Mouse (Mus musculus) megakaryocyte, adult 5-6 weeks (primary cell): ENCODE results near the gene Gm14698. TPM values are rescaled to one million over a fixed set of nuclear protein-coding genes. Genes with fewer than 3 reads are reported as not detected.
"Not testable (repeated sequence)": the region's sequence is repeated elsewhere in the genome, so short reads cannot be mapped to it uniquely, and the experiment has no call there.

Experiments
- ATAC-seq: 2 replicates; pipeline ENCODE4 v1.8.0; 2016; ENCODE audit warnings: mild to moderate bottlenecking, inconsistent platforms; ENCODE audit not compliant: poor library complexity, severe bottlenecking
- total RNA-seq, 2 experiments: library from RNA; stranded (forward) in 1 of 2; stranded (reverse) in 1 of 2; fragments of 153-499, 151-499 nt in 1 of 2; fragments of 221-1000, 200-1000 nt in 1 of 2; gene quantifications; 2 replicates each; pipeline versions ENCODE4 v1.2.3 to v1.2.4; 2015 to 2017

The Gm14698 gene
- total RNA-seq (2015), result 3.7 and 6.7 TPM in 2 replicates
- 1.9 and 4.3 TPM in 2 replicates for total RNA-seq (2017)

DNA sequence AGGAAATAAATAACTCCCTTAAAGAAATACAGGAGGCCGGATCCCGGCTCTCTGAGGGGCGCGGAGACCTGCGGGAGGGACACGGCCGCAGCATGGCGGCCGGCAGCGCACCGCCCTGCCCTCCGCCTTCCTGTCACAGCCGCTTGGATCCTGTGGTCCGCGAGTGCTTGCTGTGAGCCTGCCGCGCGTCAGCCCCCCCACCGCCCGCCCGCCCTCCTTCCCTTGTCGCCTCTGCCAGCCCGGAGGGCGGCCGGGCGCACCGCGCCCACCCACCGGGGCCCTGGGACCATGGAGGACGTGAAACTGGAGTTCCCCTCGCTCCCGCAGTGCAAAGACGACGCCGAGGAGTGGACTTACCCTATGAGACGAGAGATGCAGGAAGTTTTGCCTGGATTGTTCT, at the start of gene Gm14698:
Gene Gm14698 (plus strand): TSS at position 35 of the 400 bp plus-strand sequence.
- ATAC-seq, result peak; percentile 66; the same call in 1 of the 2 replicates

DNA sequence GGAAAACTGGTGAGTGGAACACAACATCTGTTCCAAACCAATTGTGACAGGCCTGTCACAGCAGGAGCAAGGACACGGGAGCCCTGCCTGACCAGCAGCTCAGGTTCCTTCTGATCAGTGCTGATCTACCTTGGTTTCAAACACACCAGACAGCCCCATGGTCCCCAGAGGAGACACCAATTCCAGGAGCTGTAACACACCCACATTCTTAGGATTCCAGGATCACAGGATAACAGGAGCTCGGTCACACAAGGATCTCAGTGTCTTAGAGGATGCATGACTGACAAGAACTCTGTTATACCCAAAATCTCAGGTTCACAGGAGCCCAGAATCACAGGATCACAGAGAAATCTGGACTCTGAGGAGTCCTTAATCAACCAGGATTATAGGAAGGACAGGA, 444 bp upstream of the Gm14698 start:
- ATAC-seq, result not testable (repeated sequence)

DNA sequence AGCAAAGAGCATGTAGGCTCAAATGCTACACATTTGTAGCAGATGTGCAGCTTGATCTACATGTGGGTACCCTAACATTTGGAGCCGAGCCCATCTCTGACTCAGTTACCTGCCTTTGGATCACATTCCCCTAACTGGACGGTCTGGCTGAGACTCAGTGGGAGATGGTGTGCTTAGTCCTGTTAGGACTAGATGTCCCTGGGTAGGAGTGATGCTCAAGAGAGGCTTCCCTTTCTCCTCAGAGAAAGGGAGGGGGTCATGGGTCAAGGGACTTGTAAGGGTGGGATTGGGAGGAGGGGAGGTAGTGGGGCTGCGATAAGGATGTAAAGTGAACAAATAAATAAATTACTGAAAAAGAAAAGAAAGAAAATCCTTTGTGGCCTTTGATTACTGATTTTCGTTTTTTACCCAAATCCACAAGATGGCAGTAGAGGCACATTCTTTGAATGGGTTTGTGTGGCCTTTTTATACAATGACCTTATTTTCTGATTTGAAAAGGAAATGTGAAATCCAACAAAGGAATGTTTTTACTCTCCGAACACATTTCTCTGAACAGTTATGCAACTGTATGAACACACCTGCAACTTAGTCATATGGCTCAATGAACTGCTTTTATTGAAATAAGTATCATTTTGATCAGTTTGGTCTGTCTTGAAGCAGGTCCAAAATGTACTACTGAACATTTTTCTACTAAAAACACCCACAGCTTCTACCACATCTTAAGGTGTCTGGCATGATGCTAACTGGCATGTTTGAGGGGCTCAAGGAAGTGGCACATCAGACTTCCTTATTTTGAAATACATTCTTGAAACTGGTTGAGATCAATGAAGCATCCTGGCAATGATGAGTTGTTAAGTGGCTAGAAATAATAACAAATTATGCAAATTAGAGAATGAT, 18.9 kb downstream of the Gm14698 start:
- ATAC-seq, result no peak

DNA sequence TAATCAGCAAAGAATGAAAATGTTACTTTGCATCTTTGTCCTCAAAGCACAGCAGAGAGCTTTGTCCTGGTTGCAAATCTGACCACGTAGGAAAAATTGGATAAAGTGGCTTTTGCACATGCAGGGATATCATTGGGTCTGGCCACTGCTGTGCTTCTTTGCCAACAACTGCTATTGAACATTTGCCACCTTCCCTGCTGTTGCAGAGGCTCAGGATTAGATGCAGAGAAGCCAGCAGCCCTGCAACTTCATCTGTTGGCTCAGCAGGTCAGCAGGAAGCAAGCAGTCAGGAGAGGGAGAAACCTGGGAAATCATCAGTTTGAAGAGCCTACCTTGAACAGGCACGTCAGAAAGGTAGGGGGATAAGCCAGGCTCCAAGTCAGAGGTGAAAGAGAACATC, 44.3 kb downstream of the Gm14698 start:
- ATAC-seq, result no peak

Other genes starting within 250 kb of the Gm14698 start
- gene Fmr1, start 142.6 kb upstream of the Gm14698 start, total RNA-seq (2015), result 73.4 and 73.8 TPM in 2 replicates
- 68.0 and 84.6 TPM in 2 replicates for gene Fmr1, start 142.6 kb upstream of the Gm14698 start, total RNA-seq (2017)
- gene Fmr1nb, start 59.3 kb upstream of the Gm14698 start, total RNA-seq (2015), result 0.67 TPM in 1 of 2 replicates, not detected in the other
- 0.69 TPM in 1 of 2 replicates, not detected in the other for gene Fmr1nb, start 59.3 kb upstream of the Gm14698 start, total RNA-seq (2017)
- not detected in 2 replicates for gene Gm6812, start 72.0 kb downstream of the Gm14698 start, total RNA-seq (2015)
- not detected in 2 replicates for gene Gm6812, start 72.0 kb downstream of the Gm14698 start, total RNA-seq (2017)